Mouse (Mus musculus) skeletal muscle tissue, adult 2 months (tissue): ENCODE measurements around the gene Hps3.
"Not testable (repeated sequence)": the region's sequence is repeated elsewhere in the genome, so short reads cannot be mapped to it uniquely, and the experiment has no call there.

Experiments
- DNase-seq: peaks from one replicate; pipeline ENCODE4 v3.0.0-alpha.2; 2012; ENCODE audit warnings: low read depth, low spot score

The Hps3 gene

DNA sequence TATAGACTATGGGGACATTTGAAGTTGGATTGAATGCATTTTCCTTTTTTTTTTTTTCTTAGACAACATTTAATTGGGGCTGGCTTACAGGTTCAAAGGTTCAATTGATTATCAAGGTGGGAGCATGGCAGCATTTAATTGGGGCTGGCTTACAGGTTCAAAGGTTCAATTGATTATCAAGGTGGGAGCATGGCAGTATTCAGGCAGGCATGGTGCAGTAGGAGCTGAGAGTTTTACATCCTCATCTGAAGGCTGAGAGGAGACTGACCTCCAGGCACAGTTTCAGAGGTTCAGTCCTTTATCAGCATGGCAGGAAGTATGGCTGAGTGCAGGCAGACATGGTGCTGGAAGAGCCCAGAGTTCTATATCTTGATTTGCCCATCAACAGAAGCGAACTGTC lies 85.7 kb downstream of the Hps3 start:
- not testable (repeated sequence) for DNase-seq

DNA sequence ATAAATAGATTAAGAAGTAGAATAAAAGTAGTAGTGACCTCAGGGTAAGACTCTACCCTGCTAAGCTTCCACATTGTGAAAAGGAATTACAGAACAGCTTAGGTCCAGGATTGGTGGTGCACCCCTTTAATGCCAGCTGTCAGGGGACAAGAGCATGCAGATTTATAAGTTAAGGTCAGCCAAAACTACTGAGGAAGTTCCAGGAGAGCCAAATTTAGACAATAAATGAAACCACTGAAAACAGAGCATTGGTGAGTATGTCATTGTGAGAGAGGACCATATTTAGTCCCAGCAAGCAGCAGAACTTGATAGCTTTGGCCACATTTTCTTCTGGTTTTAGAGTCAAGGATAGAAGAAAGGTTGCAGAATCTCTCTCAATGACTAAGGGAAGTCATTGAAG lies 86.6 kb downstream of the Hps3 start:
- DNase-seq: no peak
